Mouse (Mus musculus): ENCODE measurements at regions not wholly inside any gene's neighbourhood (a gene's known extent, or its start where the extent isn't known, plus 50 kb on each side); places are given as distances from the start of the nearest gene placed in this dataset.

DNA sequence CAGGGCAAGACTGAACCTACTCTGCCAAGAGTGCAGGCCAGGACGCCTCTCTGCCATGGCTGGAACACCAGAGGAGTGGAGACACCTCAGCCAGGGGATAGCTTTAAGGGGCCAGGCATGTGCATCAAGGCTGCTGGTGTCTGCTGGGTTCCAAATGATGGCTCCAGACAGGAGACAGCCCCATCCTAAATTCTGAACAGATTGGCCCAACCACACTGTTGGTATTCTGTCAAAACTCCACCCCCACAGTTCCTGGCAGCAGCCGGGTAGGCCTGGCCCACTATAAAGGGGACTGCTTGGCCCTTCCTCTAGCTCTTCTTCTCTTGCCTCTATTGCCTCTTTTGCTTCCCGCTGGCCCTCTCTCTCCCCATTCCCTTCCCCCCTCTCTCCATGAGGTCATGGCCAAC, 60.3 kb upstream of the Foxk1 start:
- H3K27me3 ChIP-seq (ENCODE audit: insufficient read depth, low read length): no peaks in the 10 kb centered on the region
- no peaks in the 10 kb centered on the region for H3K36me3 ChIP-seq (ENCODE audit: insufficient read depth, low read length)
- ATAC-seq (ENCODE audit: low FRiP score) (no peak), DNase-seq (ENCODE audit: low spot score) (no peak)
- no peak for TF ChIP-seq CTCF (IDR thresholded peaks at IDR 0.05)
- H3K9ac ChIP-seq (replicated peaks; ENCODE audit: low read length, poor library complexity, severe bottlenecking): no peak overlapping the region
- no peaks in the 10 kb centered on the region for H3K4me1 ChIP-seq (ENCODE audit: insufficient read depth, low read length)
- no peak overlapping the region for H3K4me2 ChIP-seq (ENCODE audit: low read depth, low read length, poor library complexity, severe bottlenecking)
- H3K9me3 ChIP-seq (ENCODE audit: low read length): no peaks in the 10 kb centered on the region
- 78% methylated on average over 3 of the region's 3 CpGs for WGBS
- H3K4me3 ChIP-seq (ENCODE audit: low read depth, low read length): no peak overlapping the region
- H3K27ac ChIP-seq (ENCODE audit: low read depth, low read length): no peak overlapping the region

- Histone ChIP-seq H3K9ac (replicated peaks; ENCODE audit: low read length, poor library complexity, severe bottlenecking) (no peak overlapping the region), H3K36me3 (ENCODE audit: insufficient read depth, low read length) (no peaks in the 10 kb centered on the region), H3K4me1 (ENCODE audit: insufficient read depth, low read length) (no peaks in the 10 kb centered on the region), H3K9me3 (ENCODE audit: low read length) (no peaks in the 10 kb centered on the region), H3K27me3 (ENCODE audit: insufficient read depth, low read length) (no peaks in the 10 kb centered on the region), H3K4me2 (ENCODE audit: low read depth, low read length, poor library complexity, severe bottlenecking) (no peak overlapping the region), H3K27ac (ENCODE audit: low read depth, low read length) (no peak overlapping the region), H3K4me3 (ENCODE audit: low read depth, low read length) (no peak overlapping the region)
- no peak for ATAC-seq (ENCODE audit: low FRiP score)
- TF ChIP-seq CTCF (IDR thresholded peaks at IDR 0.05): no peak
- 88% methylated on average over 1 of the region's 1 CpGs for WGBS
- no peak for DNase-seq (ENCODE audit: low spot score)
Observed at GRCm38 (mm10) chr5:142346454-142346853, 54.8 kb upstream of the Foxk1 start.

DNA sequence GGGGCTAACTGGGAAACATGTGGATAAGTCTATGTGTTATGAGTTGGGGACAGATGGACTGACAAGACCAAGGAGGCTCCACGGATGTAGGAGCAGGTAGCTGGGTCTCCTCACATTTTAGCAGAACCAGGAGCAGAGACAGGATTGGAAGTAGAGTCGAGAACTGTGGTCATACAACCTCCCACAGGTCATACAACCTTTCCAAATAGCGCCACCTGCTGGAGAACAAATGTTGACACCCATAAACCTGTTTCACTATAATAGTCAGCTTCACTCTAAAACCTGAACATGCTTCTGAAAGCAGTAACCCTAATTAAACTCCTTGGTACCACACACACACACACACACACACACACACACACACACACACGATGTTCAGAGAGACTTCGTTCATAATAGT, 50.7 kb upstream of the Foxk1 start:
- no peak for ATAC-seq (ENCODE audit: low FRiP score)
- DNase-seq (ENCODE audit: low spot score): no peak
- Histone ChIP-seq H3K4me2 (ENCODE audit: low read depth, low read length, poor library complexity, severe bottlenecking) (no peak overlapping the region), H3K27ac (ENCODE audit: low read depth, low read length) (no peak overlapping the region), H3K4me1 (ENCODE audit: insufficient read depth, low read length) (no peaks in the 10 kb centered on the region), H3K4me3 (ENCODE audit: low read depth, low read length) (no peak overlapping the region), H3K9ac (replicated peaks; ENCODE audit: low read length, poor library complexity, severe bottlenecking) (no peak overlapping the region), H3K36me3 (ENCODE audit: insufficient read depth, low read length) (no peaks in the 10 kb centered on the region), H3K27me3 (ENCODE audit: insufficient read depth, low read length) (no peaks in the 10 kb centered on the region), H3K9me3 (ENCODE audit: low read length) (no peaks in the 10 kb centered on the region)
- WGBS: 52% methylated on average over 5 of the region's 5 CpGs
- TF ChIP-seq CTCF (IDR thresholded peaks at IDR 0.05): peak; percentile 48
